Mouse (Mus musculus): ENCODE data around the gene Gm20837. TPM values are rescaled to one million over a fixed set of nuclear protein-coding genes. Genes with fewer than 3 reads are reported as not detected.
"Not testable (repeated sequence)": the region's sequence is repeated elsewhere in the genome, so short reads cannot be mapped to it uniquely, and the experiment has no call there.

Gm20837 gene
- not detected in 2 replicates for polyA plus RNA-seq (2014; fragmentation: Nextera tagmentation; extraction: Ambion mirVana)

- H3K9ac ChIP-seq (ENCODE audit: low read length); H3K27ac ChIP-seq (ENCODE audit: low read depth, low read length); H3K4me1 ChIP-seq (ENCODE audit: control insufficient read depth, insufficient read depth, low read length); H3K36me3 ChIP-seq (ENCODE audit: control insufficient read depth, insufficient read depth, low read length); H3K4me3 ChIP-seq (ENCODE audit: low read depth, low read length); ATAC-seq; H3K27me3 ChIP-seq (replicated peaks; ENCODE audit: control insufficient read depth, insufficient read depth, low read length); DNase-seq (ENCODE audit: low spot score); H3K9me3 ChIP-seq (replicated peaks; ENCODE audit: control insufficient read depth, low read length); H3K4me2 ChIP-seq (ENCODE audit: low read length): not testable (repeated sequence)
- no CpG with 5 or more reads among the region's 7 CpGs for WGBS
These were observed at the start of gene Gm20837 for GRCm38 (mm10) chrY:90400948-90401347. Gene Gm20837 (plus strand): TSS chrY:90401248.

All from forebrain, embryonic 14.5 days (tissue).